Mouse (Mus musculus) left cerebral cortex, adult 11 months (tissue): ENCODE results near the gene Sstr4.

Source experiments
- DNase-seq: peaks from one replicate; pipeline ENCODE4 v3.0.0; 2022; ENCODE audit warnings: low spot score

Gene Sstr4

DNA sequence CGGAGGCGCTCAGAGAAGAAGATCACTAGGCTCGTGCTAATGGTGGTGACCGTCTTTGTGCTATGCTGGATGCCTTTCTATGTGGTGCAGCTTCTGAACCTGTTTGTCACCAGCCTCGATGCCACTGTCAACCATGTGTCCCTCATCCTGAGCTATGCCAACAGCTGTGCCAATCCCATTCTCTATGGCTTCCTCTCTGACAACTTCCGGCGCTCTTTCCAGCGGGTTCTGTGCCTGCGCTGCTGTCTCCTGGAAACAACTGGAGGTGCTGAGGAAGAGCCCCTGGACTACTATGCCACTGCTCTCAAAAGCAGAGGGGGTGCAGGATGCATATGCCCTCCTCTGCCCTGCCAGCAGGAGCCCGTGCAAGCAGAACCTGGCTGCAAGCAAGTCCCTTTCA is 1.1 kb downstream of the Sstr4 start:
- no peak for DNase-seq

- no peak for DNase-seq
Measured at GRCm38 (mm10) chr2:148397015-148397783, 2.1 kb downstream of the Sstr4 start.

DNA sequence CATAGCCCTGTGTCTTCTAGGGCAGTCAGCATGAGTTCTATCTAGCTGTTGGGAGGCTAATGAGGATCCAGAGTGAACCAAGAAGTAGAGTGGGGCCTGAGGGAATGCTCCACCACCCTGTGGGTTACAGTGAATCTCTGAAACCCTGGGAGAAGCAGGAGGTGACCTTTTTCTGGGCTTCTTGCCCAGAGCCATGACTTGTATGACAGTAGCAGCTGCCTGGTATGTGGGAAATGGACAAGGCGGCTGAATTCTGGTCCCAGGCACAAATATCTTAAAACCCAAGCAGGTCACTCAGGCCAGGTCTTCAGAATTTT is 2.6 kb downstream of the Sstr4 start:
- no peak for DNase-seq

DNA sequence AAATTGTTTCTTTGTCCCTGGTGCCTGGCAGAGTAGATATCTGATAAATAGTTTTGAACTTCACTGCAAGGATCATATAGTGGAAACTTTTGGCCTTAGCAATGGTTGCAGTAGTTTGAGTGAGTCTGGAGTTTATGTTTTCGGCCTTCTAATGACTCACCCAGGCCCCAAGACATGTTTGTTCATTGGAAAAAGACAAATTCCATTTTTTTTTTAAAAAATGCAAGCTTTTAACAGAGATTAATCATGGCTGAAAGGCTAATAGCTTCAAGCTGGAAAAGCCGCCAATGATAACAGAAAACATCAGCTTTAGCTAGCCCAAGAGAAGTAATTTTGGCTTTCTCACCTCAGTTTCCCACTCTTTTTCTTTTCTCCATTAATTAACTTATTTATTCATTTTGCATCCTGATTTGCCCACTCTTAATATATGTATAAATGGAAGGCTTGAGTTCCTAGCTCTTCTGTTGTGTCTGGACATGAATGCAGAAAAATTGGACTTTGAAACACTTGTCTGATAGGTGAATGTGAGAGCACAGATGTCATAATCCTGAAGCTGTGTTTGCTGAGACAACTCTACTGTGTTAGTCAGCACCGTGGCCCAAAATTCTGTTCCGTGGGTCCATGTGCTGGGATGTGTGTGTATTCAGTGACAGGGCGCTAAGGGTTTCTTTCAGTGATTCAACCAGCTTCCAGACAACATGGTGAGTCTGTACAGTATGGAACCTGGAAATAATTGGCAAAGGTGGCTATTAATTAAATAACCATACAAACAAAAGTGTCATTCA is 3.9 kb downstream of the Sstr4 start:
- DNase-seq = no peak

- DNase-seq = no peak
Measured at GRCm38 (mm10) chr2:148402227-148402626, 7.1 kb downstream of the Sstr4 start.

DNA sequence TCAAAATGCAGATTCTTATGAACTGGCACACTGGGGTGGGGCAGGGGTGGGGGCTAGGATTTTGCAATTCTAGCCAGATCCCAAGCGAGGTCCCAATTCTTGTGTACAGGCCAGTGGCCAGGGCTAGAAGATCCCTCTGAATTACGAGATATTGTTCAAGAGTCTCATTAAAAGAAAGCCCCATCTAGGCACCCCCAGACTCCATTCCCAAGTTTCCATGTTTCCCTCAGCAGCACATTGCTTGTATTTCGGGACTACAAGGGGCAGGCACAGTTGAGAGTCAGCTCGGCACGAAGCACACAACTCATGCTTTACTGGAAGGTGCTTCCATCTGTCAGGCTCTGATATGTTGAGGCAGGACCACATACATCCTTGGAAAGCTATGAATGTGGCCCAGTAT is 9.8 kb downstream of the Sstr4 start:
- DNase-seq = no peak

DNA sequence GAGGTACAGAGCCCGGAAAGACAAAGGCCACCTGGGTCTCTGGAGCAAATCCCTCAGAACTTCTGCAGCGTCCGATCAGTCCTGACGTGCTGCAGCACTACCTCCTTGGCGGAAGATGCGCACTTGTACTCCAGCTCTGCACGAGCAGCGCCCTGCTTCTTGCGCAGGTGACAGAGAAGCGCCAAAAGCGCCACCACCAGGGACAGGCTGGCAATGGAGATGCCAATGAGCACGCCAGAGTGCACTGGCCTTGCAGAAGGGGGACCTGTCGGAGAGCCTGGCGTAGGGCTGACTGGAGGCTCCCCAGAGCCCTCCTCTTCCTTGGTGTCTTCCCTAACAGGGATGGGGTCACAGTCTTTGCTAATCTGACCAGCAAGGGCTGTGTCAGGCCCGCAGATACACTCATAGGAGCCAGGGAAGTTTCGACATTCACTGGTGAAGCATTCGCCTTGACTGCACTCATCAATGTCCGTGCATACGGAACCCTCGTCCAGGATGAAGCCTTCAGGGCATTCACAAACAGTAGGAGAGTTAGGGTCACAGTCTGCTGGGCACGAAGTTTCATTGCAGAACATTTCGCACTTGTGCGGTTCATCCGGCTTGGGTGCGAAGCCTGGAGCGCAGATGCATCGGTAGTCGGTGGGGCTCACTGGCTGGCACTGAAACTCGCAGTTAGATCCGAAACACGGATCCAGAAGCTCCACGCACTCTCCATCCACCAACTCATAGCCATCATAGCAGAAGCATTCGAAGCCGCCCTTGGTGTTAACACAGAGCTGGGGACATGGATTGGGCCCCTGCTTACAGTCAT is 11.2 kb downstream of the Sstr4 start:
- DNase-seq = no peak

- no peak for DNase-seq
Measured at GRCm38 (mm10) chr2:148406971-148407869, 12.1 kb downstream of the Sstr4 start.

DNA sequence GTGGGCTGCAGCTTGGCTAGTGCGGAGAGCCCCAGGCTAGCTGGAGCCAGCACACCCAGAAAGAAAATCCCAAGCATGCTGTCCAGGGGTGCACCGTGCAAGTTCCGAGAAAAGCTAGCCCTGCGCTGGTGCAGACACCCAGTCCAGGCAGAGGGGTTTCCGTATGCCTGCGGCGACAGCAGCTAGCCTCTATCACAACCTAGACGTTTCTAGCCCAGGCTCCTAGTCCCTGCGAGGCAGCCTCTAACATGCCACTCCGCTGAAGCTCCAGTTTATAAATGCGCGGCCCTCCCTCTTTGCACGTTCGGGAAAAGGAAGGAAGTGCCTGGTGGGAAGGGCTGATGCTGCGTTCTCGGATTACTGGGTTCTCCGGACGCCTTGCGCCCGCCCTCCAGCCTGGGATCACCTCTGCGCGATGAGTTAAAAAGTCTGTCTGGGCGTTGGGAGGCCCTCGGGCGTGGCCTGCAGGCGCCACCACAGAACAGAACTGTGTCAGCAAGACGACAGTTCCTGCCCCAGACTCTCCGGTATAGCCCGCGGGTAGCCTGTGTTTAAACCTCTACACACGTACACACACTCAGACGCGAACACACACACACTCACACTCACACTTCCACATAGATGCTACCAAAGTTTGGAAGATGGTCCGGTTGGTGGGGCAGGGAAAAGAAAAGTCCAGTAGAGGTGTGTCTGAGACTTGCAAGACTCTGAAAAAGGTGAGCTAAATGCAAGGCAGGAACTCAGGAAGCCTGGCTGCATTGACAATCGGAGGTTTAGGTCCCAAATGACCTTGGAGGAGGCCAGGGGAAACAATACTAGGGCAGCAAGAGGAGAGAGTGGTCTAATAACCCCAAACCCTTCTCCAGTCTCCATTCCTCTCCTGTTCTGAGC is 13.0 kb downstream of the Sstr4 start, which contains the start of gene Thbd:
Thbd (minus strand) TSS at position 319 of the 891 bp plus-strand sequence.
- no peak for DNase-seq

GRCm38 (mm10) chr2:148408761-148409120 is 13.6 kb downstream of the Sstr4 start:
- DNase-seq = no peak

- DNase-seq = peak; percentile 58
Measured at GRCm38 (mm10) chr2:148409141-148409540, 14.0 kb downstream of the Sstr4 start.

DNA sequence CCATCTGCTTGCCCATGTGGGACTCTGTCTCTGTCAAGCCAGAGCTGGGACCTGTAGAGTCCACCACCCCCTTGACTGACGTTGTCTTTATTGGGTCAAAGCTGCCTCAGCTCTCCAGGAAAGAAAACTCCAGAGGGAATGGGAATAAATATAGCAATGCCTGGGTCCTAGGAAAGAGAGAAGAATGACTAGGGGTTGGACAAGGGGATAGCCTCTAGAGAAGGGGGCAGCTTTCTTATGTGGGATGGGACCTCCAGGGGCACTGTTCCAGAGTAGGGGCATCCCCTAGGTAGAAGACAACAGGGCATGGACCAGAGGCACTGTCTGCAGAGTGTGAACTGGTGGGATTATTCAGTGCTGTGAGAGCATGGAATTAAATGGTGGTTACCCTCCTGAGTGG is 14.7 kb downstream of the Sstr4 start:
- DNase-seq = no peak

DNA sequence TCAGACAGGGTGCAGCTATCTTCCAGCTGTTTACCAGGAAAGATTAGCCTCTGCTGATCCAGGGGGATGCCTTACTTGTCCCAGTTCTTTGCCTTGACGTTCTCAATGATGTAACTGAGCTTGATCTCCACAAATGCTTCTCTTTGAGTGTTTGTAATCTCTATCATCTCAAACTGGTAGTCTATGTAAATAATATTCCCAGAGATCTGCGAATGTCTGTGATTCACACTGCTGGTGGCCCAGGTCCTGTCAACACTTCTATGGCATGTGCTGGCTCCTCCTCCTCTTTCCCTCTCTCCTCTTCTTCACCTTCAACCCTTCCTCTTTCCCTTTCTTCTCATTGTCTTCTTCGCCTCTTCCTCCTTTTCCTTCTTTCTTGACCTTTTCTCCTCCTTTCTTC is 24.0 kb downstream of the Sstr4 start:
- no peak for DNase-seq

- no peak for DNase-seq
Measured at GRCm38 (mm10) chr2:148419776-148420175, 24.6 kb downstream of the Sstr4 start.

GRCm38 (mm10) chr2:148421112-148421511 is 26.0 kb downstream of the Sstr4 start:
- DNase-seq = no peak

GRCm38 (mm10) chr2:148421706-148422105 is 26.6 kb downstream of the Sstr4 start:
- DNase-seq = no peak

DNA sequence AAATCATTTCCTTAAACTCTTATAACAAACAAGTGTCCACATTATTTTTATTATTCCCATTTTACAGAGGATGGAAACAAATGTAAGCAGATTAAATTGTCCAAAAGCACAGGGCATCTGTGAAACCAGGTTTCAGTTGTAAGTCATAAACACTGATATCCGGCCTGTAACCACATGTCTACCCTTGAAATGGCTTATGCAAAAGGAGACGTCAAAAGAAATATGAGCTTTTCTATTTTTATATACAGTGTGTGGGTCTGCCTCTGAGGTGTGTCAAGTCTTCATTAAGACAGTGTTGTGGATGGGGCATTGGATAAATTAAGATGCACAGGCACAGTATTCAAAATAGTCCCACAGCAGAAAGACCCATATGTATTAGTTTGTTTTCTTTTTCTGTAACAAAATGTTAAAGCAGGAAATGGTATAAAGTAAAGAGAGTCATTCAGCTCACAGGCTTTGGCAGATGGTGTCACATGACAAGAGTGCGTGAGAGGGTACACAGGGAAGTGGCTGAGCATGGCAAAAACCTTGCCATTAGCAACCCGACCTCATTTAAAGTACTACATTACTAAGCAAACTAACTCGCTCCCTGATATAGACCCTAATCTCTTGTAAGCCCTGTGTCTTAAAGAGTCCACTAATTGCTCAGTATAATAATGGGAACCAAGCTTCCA is 30.7 kb downstream of the Sstr4 start:
- no peak for DNase-seq

- no peak for DNase-seq
Measured at GRCm38 (mm10) chr2:148427553-148427952, 32.4 kb downstream of the Sstr4 start.

GRCm38 (mm10) chr2:148428523-148428922 is 33.4 kb downstream of the Sstr4 start:
- DNase-seq = no peak

GRCm38 (mm10) chr2:148429001-148429505 is 33.9 kb downstream of the Sstr4 start:
- no peak for DNase-seq
